Mouse (Mus musculus) leukemia stem cell, adult 10-12 weeks (primary cell): ENCODE data around the gene Nsf. TPM values are rescaled to one million over a fixed set of nuclear protein-coding genes. Genes with fewer than 3 reads are reported as not detected.

Experiments used
- polyA plus RNA-seq: library from polyadenylated mRNA; stranded (reverse); fragments of >175 nt; gene quantifications from 2 replicates; pipeline ENCODE4 v1.2.3, GENCODE M21; 2012; ENCODE audit warnings: low replicate concordance

Gene Nsf
- 1.5 and 7.1 TPM in 2 replicates for polyA plus RNA-seq

DNA sequence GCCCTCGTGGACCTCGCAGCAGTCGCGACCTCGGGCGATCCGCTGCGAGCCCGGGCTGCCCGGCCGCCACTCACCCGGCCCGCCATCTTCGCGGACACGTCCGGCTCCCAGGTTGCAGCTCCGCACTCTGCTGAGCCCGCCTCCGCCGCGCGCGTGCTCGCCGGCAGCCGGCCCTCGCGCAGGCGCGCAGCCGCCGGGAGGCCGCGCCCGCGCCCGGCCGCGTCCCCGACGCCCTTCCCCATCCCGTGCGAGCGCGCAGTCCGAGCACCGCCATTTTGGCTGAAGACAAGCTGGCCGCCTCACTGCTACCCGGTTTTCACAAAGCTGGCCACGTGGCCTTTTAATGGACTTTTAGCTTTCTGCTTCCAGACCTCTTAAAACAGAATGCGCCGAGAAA is at the start of gene Nsf:
Gene Nsf, minus strand, starts transcription at position 161 of the 397 bp plus-strand sequence.

DNA sequence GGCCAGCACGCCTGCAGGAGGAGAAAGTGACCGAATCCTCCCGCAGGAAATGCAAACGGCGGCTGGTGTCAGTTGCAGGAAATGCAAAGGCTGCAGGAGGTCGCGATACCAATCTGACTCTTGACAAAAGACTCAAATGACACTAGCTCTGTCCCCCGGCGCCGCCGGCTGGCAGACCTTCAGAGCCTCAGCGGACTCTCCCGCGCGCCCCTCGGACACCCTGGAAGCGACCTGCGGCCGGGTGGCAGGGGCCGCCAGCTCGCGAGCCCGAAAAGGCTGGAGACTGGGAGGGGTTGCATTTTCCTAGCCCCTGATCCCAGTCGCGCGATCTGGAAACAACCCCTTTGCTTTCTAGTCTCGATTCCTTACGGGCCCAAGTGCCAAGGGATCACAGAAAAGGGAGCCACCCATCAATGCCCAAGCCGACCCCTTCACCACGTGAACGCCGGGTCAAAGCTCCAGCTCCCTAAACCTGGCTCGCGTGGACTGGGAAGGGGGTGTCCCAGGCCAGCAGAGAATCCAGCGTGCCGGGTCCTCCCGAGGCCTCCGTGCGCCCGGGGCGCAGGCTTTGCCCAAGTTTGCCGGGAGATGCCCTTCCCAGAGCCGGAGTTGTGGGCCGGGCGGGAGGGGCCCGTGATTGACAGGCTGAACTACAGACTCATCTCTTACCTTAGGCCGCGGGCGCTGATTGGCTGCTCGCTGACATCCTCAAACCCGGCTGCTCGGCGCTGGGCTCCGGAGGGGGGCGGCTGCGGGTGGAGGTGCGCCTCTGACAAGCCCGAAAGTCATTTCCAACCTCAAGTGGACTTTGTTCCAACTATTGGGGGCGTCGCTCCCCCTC is 180.2 kb downstream of the Nsf start, which contains the start of gene Wnt3:
Gene Wnt3, plus strand, starts transcription at position 764 of the 841 bp plus-strand sequence.

Other genes with a start within 250 kb of the Nsf start
- not detected in 2 replicates for gene Wnt9b, start 204.2 kb downstream of the Nsf start, polyA plus RNA-seq
- gene Wnt3, start 179.9 kb downstream of the Nsf start, polyA plus RNA-seq: not detected in 2 replicates
- gene Arf2, start 12.7 kb upstream of the Nsf start, polyA plus RNA-seq: 0.74 and 5.2 TPM in 2 replicates
- gene Crhr1, start 178.8 kb upstream of the Nsf start, polyA plus RNA-seq: 0.63 and 0.81 TPM in 2 replicates
- not detected in 2 replicates for gene Sppl2c, start 232.3 kb upstream of the Nsf start, polyA plus RNA-seq